Mouse (Mus musculus): ENCODE measurements at regions not wholly inside any gene's neighbourhood (a gene's known extent, or its start where the extent isn't known, plus 50 kb on each side); places are given as distances from the start of the nearest gene placed in this dataset.

GRCm38 (mm10) chr10:68872102-68872501, 148.7 kb downstream of the Tmem26 start:
- TF ChIP-seq CTCF (IDR thresholded peaks at IDR 0.05; ENCODE audit: borderline replicate concordance, insufficient read depth, low read depth, low read length) (no peak), POLR2A (IDR thresholded peaks at IDR 0.05; ENCODE audit: borderline replicate concordance, insufficient read depth, low read length) (no peak)

Data from cerebellum, adult 2 months (tissue).